Mouse (Mus musculus) liver, adult 2 months (tissue): ENCODE data around the gene 2700049A03Rik. TPM values are rescaled to one million over a fixed set of nuclear protein-coding genes. Genes with fewer than 3 reads are reported as not detected.

Experiments used
- DNase-seq: peaks from one replicate; pipeline ENCODE4 v3.0.0-alpha.2; 2011; ENCODE audit warnings: low read depth, low spot score; ENCODE audit errors: extremely low read depth
- H3K27ac ChIP-seq: fragments of 200-500 bp; replicated peaks from 2 replicates; pipeline ENCODE4 v1.5.1; 2012; ENCODE audit warnings: low read depth, mild to moderate bottlenecking, control low read depth, inconsistent platforms, low read length; ENCODE audit not compliant: insufficient read depth
- H3K27me3 ChIP-seq: fragments of 200-500 bp; 2 replicates; pipeline ENCODE4 v1.6.1; 2012; ENCODE audit warnings: mild to moderate bottlenecking, moderate library complexity, low read length, inconsistent platforms; ENCODE audit not compliant: control insufficient read depth, insufficient read depth
- H3K36me3 ChIP-seq: fragments of 200-500 bp; 2 replicates; pipeline ENCODE4 v1.6.1; 2012; ENCODE audit warnings: low read length, inconsistent platforms; ENCODE audit not compliant: control insufficient read depth, insufficient read depth
- H3K4me1 ChIP-seq: fragments of 200-500 bp; 2 replicates; pipeline ENCODE4 v1.6.1; 2011; ENCODE audit warnings: low read length; ENCODE audit not compliant: control insufficient read depth, insufficient read depth
- H3K4me3 ChIP-seq: fragments of 200-500 bp; 2 replicates; pipeline ENCODE4 v1.5.1; 2011; ENCODE audit warnings: low read depth, mild to moderate bottlenecking, control low read depth, low read length, moderate library complexity; ENCODE audit not compliant: insufficient read depth
- H3K79me2 ChIP-seq: fragments of 200-500 bp; 2 replicates; pipeline ENCODE4 v1.6.1; 2012; ENCODE audit warnings: inconsistent platforms, mild to moderate bottlenecking, low read length, moderate library complexity; ENCODE audit not compliant: control insufficient read depth, insufficient read depth
- H3K9ac ChIP-seq: fragments of 200-500 bp; 2 replicates; pipeline ENCODE4 v1.6.1; 2012; ENCODE audit warnings: low read depth, mild to moderate bottlenecking, control low read depth, inconsistent platforms, low read length
- CTCF ChIP-seq: fragments of 200-500 bp; IDR thresholded peaks from 2 replicates; pipeline ENCODE4 v1.5.1; 2011; ENCODE audit warnings: low read depth, low read length, control low read depth
- POLR2A ChIP-seq: fragments of 200-500 bp; IDR thresholded peaks from 2 replicates; pipeline ENCODE4 v1.6.1; 2011; ENCODE audit warnings: low read length, control low read depth; ENCODE audit not compliant: insufficient read depth; ENCODE audit errors: extremely low read depth
- WGBS: fragments of 180-500 bp; shearing (Covaris S2); methylation state at CpG from one replicate; pipeline ENCODE4 v1.1.7; 2018; 5-methylcytosine and 5-hydroxymethylcytosine counted together
- polyA plus RNA-seq: library from polyadenylated mRNA; depleted of rRNA; stranded (reverse); fragments of >200 nt; gene quantifications from 2 replicates; pipeline ENCODE4 v1.2.3, GENCODE M21; 2012
- total RNA-seq: library from RNA; depleted of rRNA; stranded (reverse); fragments of >200 nt; gene quantifications from 2 replicates; pipeline ENCODE4 v1.2.3, GENCODE M21; 2014

2700049A03Rik gene
- total and polyA plus RNA-seq, 2 experiments: 0.93 to 3.5 TPM

DNA sequence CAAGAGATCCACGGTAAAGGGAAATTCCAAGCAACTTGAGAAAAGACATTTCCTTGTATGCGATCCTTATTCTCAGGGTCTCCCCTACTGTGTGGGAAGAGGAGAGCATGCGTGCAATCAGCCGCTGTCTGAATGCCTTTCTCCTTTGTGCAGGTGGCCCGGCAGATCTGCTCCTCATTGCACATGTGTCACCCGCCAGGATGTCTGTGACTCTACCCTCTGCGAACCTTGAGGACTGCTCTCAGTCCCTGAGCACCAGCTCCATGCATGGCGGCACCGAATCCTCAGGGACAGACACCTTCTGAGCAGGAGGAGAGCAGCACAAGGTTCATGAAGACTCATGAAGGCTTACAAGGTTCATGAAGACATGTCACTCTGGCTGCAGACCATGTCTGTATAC is 106.1 kb downstream of the 2700049A03Rik start:
- H3K4me1 ChIP-seq: no peaks in the 10 kb centered on the region
- H3K36me3 ChIP-seq: peaks cover 6% of the 10 kb centered on the region; the same call in 1 of the 2 replicates
- 99% methylated on average over 9 of the region's 9 CpGs for WGBS
- H3K27me3 ChIP-seq: no peaks in the 10 kb centered on the region
- no peaks in the 10 kb centered on the region for H3K79me2 ChIP-seq
- no peak for DNase-seq
- no peak for TF ChIP-seq POLR2A
- no peak for TF ChIP-seq CTCF
- H3K9ac ChIP-seq: no peak overlapping the region
- no peak overlapping the region for H3K4me3 ChIP-seq
- no peak overlapping the region for H3K27ac ChIP-seq

DNA sequence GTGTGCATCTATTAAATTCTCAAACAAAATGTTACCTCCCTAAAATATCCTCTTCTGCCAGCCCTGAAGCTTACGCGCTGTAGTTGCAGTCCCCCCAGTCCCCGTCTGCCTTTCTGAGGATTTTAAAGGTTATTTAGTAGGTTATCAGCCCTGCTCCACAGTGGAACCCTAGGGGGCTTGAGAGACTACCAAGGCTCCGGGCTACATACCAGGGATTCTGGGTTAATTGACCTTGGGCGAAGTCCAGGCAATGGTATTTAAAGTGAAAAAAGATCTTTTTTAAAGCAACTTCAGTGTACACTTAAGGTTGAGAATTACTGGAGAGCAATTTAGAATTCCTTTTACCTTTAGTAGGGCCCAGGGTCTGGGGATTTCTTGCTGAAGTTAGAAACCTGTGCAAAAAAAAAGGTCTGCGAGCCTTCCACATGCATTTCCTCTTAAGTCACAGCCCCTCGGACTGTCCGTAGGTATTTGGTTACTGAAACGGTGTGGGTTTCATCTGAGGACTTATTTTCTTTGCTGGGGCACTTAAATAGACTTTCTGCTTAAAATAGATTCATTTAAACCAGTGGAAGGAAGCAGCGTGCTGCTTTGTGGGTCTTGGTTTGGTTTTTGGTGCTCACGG is 108.2 kb downstream of the 2700049A03Rik start:
- no peaks in the 10 kb centered on the region for H3K4me1 ChIP-seq
- H3K36me3 ChIP-seq: peaks cover 6% of the 10 kb centered on the region; the same call in 1 of the 2 replicates
- no peaks in the 10 kb centered on the region for H3K27me3 ChIP-seq
- 89% methylated on average over 11 of the region's 11 CpGs for WGBS
- H3K27ac ChIP-seq: no peak overlapping the region
- H3K9ac ChIP-seq: no peak overlapping the region
- H3K79me2 ChIP-seq: no peaks in the 10 kb centered on the region
- no peak overlapping the region for H3K4me3 ChIP-seq
- DNase-seq: no peak
- TF ChIP-seq CTCF: no peak
- TF ChIP-seq POLR2A: no peak

DNA sequence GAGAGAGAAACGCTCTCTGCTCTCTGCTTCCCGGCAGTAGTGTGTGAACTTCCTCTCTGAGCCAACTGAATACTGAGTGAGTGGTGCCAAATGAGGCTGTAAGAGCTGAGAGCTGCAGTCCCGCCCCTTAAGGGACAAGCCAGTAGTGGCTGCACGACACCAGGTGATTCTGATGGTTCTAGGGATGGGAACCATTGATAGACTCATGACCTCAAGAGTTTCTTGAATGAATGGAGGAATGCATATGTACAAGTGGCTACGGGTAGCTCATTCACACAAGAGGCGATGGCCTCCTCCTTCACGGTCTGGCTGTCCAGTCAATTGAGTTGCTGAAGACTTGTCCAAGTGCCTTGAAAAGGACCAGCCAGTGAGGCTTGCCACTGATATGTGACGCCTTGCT is 110.5 kb downstream of the 2700049A03Rik start:
- 87% methylated on average over 8 of the region's 8 CpGs for WGBS
- Histone ChIP-seq H3K4me1 (no peaks in the 10 kb centered on the region), H3K27me3 (no peaks in the 10 kb centered on the region), H3K4me3 (no peak overlapping the region), H3K9ac (no peak overlapping the region), H3K79me2 (no peaks in the 10 kb centered on the region), H3K36me3 (peaks cover 5% of the 10 kb centered on the region; the same call in 1 of the 2 replicates), H3K27ac (no peak overlapping the region)
- no peak for DNase-seq
- TF ChIP-seq POLR2A: no peak
- no peak for TF ChIP-seq CTCF

GRCm38 (mm10) chr12:71249348-71249747 is 112.7 kb downstream of the 2700049A03Rik start:
- TF ChIP-seq CTCF (no peak), POLR2A (no peak)
- Histone ChIP-seq H3K4me1 (no peaks in the 10 kb centered on the region), H3K9ac (no peak overlapping the region), H3K79me2 (no peaks in the 10 kb centered on the region), H3K27ac (no peak overlapping the region), H3K27me3 (no peaks in the 10 kb centered on the region), H3K36me3 (no peaks in the 10 kb centered on the region), H3K4me3 (no peak overlapping the region)
- DNase-seq: no peak
- WGBS: 71% methylated on average over 9 of the region's 9 CpGs

- H3K79me2 ChIP-seq: no peaks in the 10 kb centered on the region
- H3K9ac ChIP-seq: no peak overlapping the region
- no peaks in the 10 kb centered on the region for H3K36me3 ChIP-seq
- no peaks in the 10 kb centered on the region for H3K4me1 ChIP-seq
- H3K4me3 ChIP-seq: no peak overlapping the region
- TF ChIP-seq CTCF (no peak), POLR2A (no peak)
- no peak overlapping the region for H3K27ac ChIP-seq
- WGBS: 78% methylated on average over 11 of the region's 11 CpGs
- no peak for DNase-seq
- H3K27me3 ChIP-seq: no peaks in the 10 kb centered on the region
Measured at GRCm38 (mm10) chr12:71252509-71253167, 116.0 kb downstream of the 2700049A03Rik start.

- H3K9ac ChIP-seq: no peak overlapping the region
- no peak overlapping the region for H3K27ac ChIP-seq
- WGBS: 89% methylated on average over 7 of the region's 7 CpGs
- H3K4me1 ChIP-seq: no peaks in the 10 kb centered on the region
- no peaks in the 10 kb centered on the region for H3K79me2 ChIP-seq
- H3K4me3 ChIP-seq: no peak overlapping the region
- no peak for DNase-seq
- no peak for TF ChIP-seq POLR2A
- no peak for TF ChIP-seq CTCF
- H3K36me3 ChIP-seq: no peaks in the 10 kb centered on the region
- no peaks in the 10 kb centered on the region for H3K27me3 ChIP-seq
Measured at GRCm38 (mm10) chr12:71254779-71255178, 118.1 kb downstream of the 2700049A03Rik start.
